Mouse (Mus musculus) heart, postnatal 14 days (tissue): Measurements from ENCODE around the gene Arsa. TPM values are rescaled to one million over a fixed set of nuclear protein-coding genes. Genes with fewer than 3 reads are reported as not detected.

ENCODE experiments used
- DNase-seq, 2 experiments: peaks; one replicate each; pipeline ENCODE4 v3.0.0; 2021 to 2022
- intact Hi-C: fragments of 180-260 bp; cut with DNase I; formaldehyde crosslinking; loops from one replicate; pipeline ENCODE4 v1.15.1; 2025
- total RNA-seq, 2 experiments: library from RNA; stranded (reverse); gene quantifications; 2 replicates each; pipeline ENCODE4 v1.2.3; 2021

The Arsa gene
- total RNA-seq, 2 experiments from 2014 or later: 13.7 to 15.5 TPM

DNA sequence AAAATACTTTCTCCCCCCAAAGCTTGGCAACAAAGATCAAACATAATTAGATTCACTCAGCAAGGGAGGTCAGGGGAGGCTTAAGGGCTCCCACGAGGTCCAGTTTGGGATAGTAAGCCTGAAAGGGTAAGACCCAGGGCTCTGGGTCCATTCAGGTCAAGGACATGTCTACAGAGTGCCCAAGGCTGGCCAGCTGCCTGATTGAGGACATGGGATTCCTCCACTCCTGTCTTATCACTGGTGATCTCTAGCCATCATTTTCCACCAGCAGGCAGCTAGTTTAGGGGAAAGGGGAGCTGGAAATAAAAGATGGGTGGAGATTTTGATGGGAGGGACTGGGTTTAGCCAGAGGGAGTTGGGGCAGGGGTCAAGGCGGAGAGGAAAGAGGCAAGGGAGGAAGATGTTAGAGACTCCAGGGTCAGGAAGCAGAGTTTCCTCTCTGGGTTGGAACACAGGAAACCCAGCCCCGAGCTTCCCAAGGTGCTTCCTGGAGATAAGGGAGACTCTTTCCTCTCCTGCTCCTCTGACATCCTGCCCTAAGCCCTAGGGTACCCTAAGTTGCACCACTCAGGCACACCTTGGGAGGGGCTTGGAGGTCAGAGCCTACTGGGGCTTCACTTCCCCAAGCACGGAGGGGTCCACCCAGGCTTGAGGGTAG, 20.3 kb upstream of the Arsa start:
- DNase-seq: peak; percentile 60 to 69
- intact Hi-C loops: loop anchor here (2.0 kb wide), 2 partner anchors 15 to 21 kb away; partner anchors contain the start of gene Arsa

DNA sequence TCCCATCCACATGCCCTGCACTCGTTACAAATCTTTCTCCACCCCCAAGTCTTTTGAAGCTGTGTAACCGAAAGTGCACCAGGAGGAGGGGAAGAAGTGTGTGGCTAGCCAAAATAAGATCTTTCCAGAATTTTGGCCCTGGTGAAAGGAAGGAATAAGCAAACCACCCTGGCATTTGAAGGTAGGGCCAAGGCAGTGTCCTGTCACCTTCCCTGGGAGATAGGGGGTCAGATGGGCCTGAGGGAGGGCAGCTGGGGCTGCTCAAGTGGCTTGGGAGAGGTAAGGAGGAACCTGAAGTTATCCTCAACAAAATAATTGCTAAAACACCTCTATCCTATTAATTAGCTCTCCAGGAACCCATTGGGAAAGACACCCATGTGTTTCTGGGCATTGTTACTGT, 19.6 kb upstream of the Arsa start:
- no peak for DNase-seq
- intact Hi-C loops: loop anchor here (2.0 kb wide), 1 partner anchor 14 kb away; no protein-coding TSS in a partner anchor

- no peak for DNase-seq
- intact Hi-C loops: loop anchor here (2.0 kb wide), 1 partner anchor 13 kb away; no protein-coding TSS in a partner anchor
Measured at GRCm38 (mm10) chr15:89496131-89496530, 18.9 kb upstream of the Arsa start.

DNA sequence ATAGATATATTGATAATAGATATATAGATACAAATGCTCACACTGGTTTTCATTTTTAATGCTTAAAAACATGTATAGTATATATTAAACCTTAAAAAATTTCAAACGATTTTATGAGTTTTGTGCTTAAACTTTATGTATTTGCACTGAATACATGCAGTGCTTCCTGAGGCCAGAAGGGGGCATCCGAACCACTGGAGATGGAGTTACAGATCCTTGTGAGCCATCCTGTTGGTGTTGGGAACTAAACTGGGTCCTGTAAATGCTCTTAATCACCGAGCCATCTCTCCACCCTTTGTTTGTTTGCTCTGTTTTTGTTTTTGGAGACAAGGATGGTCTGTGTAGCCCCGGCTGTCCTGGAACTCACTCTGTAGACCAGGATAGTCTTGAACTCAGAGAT, 17.7 kb upstream of the Arsa start:
- no peak for DNase-seq
- intact Hi-C loops: no loop called here

GRCm38 (mm10) chr15:89488611-89489117, 11.4 kb upstream of the Arsa start:
- intact Hi-C loops: no loop called here
- no peak for DNase-seq

- DNase-seq: no peak
- intact Hi-C loops: no loop called here
Measured at GRCm38 (mm10) chr15:89488182-89488581, 11.0 kb upstream of the Arsa start.

DNA sequence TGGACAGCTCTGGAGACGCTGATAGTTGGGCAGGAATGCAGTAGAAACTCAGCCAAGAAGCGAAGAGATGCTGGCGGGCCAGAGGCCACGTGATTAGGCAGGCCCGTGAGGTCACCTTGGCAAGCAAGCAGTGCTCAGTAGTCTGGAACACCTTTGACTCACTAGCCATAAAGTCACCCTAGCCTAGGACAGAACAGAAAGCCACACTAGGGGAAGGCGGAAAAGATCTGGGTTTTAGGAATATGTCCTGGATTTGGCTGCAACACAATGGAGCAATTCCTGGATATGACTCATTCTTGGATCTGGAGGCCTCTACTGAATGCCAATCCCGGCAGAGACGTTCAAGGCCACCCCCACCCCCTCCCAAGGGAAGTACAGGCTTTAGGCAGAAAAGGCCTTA, 3.4 kb upstream of the Arsa start:
- DNase-seq: peak; percentile 80 to 81
- intact Hi-C loops: no loop called here

- DNase-seq: no peak
- intact Hi-C loops: no loop called here
Measured at GRCm38 (mm10) chr15:89478622-89479021, 1.4 kb upstream of the Arsa start.

DNA sequence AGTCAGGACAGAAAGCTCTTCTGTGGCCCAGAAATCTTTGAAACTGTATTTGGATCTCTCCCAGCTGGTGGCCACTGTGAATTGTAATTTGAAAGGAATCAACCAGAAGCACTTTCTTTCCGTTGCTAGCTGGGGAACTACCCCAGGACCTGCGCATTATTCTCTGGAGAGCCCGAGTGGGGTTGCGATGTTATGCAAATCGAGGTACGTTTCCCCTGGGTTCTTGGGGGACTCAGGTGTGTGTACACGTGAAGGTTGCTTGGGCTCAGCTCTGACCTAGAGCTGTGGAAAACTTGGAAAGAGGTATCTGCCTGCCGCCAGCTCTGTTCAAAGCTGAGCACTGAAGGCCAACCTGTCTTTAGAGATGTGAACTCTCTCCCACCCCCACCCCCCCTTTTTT, 581 bp upstream of the Arsa start:
- intact Hi-C loops: loop anchor here (2.0 kb wide), 1 partner anchor 21 kb away; the partner anchor contains the start of gene Shank3
- DNase-seq: no peak

DNA sequence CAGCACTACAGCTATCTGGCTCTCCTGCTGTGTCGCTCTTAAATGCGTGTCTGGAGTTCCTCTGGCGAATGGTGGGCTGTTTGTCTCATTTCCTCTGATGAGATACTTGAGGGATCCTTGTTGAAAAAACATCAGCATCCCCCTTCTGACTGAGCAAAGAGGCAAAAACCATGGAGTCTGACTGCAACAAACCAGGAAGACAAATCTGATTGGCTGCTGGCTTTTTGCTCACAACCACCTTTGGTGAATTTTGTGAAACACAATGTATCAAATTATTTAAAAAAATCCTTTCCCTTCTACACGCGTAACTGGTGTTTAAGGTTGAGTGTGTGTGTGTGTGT, 780 bp downstream of the Arsa start:
- intact Hi-C loops: loop anchor here (2.0 kb wide), 1 partner anchor 22 kb away; the partner anchor contains the start of gene Shank3
- DNase-seq: no peak

GRCm38 (mm10) chr15:89475611-89476474, 1.4 kb downstream of the Arsa start:
- intact Hi-C loops: loop anchor here (2.0 kb wide), 1 partner anchor 23 kb away; the partner anchor contains the start of gene Shank3
- DNase-seq: peak; percentile 94 to 95

DNA sequence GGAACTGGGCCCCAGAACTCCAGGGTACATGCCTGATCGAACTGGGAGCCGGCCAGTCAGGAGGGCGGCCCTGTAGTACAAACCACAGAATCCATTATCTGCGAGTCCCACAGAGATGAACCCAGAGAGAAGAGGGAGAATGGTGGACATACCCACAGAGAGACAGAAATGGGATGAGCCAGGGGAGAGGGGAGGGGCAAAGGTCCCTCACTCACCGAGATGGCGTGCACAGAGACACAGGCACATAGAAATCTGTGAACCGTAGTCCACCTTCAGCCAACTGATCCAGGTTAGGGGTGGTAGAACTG, 2.0 kb downstream of the Arsa start:
- intact Hi-C loops: no loop called here
- no peak for DNase-seq

- DNase-seq: no peak
- intact Hi-C loops: no loop called here
Measured at GRCm38 (mm10) chr15:89474596-89475292, 2.5 kb downstream of the Arsa start.

DNA sequence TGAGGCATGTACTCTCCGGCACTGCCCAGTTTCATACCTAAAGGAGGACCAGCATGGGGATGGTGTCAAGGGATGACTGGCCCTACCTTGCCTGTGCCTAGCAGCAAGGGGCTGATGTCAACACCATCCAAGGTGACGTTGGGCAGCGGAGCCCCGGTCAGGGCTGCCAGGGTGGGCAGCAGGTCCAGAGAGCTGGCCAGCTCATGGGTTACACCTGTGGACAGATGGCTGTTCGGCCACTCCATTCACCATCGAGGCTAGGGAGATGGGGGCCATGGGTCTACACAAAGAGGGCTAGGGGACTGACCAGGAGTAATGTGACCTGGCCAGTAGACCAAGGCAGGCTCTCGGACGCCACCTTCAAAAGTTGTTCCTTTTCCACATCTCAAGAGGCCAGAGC, 3.3 kb downstream of the Arsa start:
- no peak for DNase-seq
- intact Hi-C loops: loop anchor here (2.0 kb wide), 1 partner anchor 31 kb away; no protein-coding TSS in a partner anchor

DNA sequence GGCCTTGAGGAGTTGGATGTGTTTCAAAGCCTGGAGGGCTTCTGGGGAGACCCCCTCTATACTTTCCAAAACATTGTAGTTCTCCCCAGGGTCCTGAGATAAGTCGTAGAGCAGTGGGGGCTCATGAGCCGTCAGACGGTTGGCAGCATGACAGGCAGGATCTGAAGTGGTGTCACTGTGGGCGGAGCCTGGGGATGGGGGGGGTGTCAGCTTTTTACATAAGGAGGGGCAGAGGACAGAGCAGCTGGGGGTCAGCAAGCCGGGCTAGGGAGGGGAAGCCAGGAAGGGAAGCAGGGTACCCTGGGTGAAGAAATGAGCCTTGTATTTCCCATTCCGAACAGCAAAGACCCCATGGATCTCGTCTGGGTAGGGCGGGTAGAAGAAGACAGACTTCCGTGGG, 3.9 kb downstream of the Arsa start:
- DNase-seq: no peak

DNA sequence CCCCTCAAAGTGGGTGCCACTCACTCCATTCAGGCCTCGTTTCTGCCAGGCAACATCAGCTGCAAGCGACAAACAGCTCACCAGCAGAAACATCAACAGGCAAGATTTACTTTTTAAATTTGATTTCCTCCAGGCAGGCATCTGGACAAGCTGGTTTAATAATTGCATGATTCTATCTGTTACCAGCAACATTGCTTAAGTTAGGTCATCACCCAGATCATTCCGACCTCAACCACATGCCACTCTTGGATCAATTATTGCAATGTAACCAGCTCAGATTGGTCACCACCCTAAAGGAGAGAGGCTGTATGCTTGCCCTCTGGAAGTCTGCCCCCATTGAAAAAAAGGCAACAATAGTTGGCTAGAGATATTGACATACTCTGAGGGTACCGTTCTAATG, 5.7 kb downstream of the Arsa start:
- DNase-seq: no peak
- intact Hi-C loops: no loop called here

More for the DNA sequence above, 3.9 kb downstream of the Arsa start:
- intact Hi-C loops: loop anchor here (2.0 kb wide), 1 partner anchor 31 kb away; no protein-coding TSS in a partner anchor

DNA sequence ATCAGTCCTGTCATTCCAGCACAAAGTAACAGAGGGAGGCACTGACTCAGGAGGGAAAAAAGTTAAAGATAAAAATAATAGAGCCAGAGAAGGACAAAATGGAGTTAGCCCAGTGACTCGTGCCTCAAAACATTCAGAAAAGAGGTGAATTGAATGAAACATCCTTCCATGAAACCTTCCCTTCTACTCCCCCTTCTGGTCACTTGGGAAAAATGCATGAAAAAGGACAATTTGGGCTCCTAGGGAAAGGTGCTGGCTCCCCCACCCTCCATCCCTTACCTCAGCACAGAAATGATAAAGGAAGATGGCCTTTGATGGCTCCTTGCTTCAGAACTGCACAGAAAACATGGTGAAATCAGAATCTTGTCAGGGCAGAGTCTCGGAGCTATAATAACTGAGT, 8.6 kb downstream of the Arsa start:
- DNase-seq: no peak
- intact Hi-C loops: loop anchor here (5.0 kb wide), 1 partner anchor 91 kb away; the partner anchor contains the start of genes Odf3b and Tymp

DNA sequence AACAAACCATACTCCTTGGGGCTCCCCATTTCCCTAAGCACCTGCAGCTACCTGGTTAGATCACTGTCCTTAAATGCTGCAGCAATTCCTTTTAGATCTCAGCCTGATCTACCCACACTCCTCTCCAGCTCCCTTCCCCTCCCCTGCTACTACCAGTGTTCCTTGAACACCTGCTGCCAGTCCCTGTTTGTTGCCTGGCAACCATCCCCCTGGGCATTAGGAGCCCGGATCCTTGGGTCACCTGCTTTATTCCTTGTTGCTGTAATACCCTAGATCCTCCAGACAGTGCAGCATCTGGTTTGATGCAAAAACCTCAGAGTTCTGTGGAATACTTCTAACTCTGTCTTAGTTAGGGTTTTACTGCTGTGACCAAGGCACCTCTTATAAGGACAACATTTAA, 12.2 kb downstream of the Arsa start:
- intact Hi-C loops: loop anchor here (5.0 kb wide), 1 partner anchor 88 kb away; the partner anchor contains the start of genes Odf3b and Tymp
- no peak for DNase-seq

- DNase-seq: peak in 1 of 2 experiments; percentile 41
- intact Hi-C loops: no loop called here
Measured at GRCm38 (mm10) chr15:89463334-89464235, 13.6 kb downstream of the Arsa start.

DNA sequence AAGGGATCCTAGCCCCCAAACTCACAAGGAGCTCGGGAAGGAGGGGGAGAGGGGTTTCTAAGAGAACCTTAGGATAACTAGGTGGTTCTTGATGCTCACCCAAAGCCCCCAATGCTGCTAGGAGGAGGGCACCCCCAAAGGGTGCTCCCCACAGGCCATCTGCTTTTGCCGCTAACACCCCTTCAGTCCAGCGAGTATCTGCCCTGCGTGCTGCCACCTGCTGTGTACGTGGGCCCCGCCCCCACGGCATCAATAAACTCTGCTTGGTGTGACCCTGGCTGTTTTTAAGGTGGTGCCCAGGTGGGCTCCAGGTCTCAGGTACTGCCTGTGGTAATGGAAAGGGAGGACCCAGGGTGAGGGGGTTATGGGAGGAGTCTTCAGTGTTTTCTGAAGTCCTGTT, 15.0 kb downstream of the Arsa start:
- intact Hi-C loops: no loop called here
- DNase-seq: no peak
